Mouse (Mus musculus) retina, postnatal 7 days (tissue): ENCODE results near the gene Fggy.

Source experiments
- DNase-seq: peaks from one replicate; pipeline ENCODE4 v3.0.0-alpha.2; 2012; ENCODE audit warnings: low read depth, low spot score

Gene Fggy

GRCm38 (mm10) chr4:95900815-95901214 lies 343.5 kb downstream of the Fggy start:
- DNase-seq = no peak

GRCm38 (mm10) chr4:95906141-95906540 lies 348.8 kb downstream of the Fggy start:
- DNase-seq = no peak

- DNase-seq = no peak
These were observed 352.7 kb downstream of the Fggy start for GRCm38 (mm10) chr4:95909689-95910654.

GRCm38 (mm10) chr4:95913026-95913425 lies 355.7 kb downstream of the Fggy start:
- DNase-seq = no peak

GRCm38 (mm10) chr4:95915628-95916579 lies 358.6 kb downstream of the Fggy start:
- DNase-seq = no peak

- no peak for DNase-seq
These were observed 360.4 kb downstream of the Fggy start for GRCm38 (mm10) chr4:95917703-95918102.

GRCm38 (mm10) chr4:95920448-95920847 lies 363.1 kb downstream of the Fggy start:
- DNase-seq = no peak

- DNase-seq = peak; percentile 55
These were observed 367.2 kb downstream of the Fggy start for GRCm38 (mm10) chr4:95924210-95925184.

GRCm38 (mm10) chr4:95928846-95929245 lies 371.5 kb downstream of the Fggy start:
- DNase-seq = no peak

GRCm38 (mm10) chr4:95929936-95930335 lies 372.6 kb downstream of the Fggy start:
- DNase-seq = no peak

- DNase-seq = no peak
These were observed 374.0 kb downstream of the Fggy start for GRCm38 (mm10) chr4:95931331-95931730.

- no peak for DNase-seq
These were observed 376.6 kb downstream of the Fggy start for GRCm38 (mm10) chr4:95933801-95934356.

- no peak for DNase-seq
These were observed 377.2 kb downstream of the Fggy start for GRCm38 (mm10) chr4:95934384-95935035.

GRCm38 (mm10) chr4:95938701-95939100 lies 381.4 kb downstream of the Fggy start:
- DNase-seq = no peak

GRCm38 (mm10) chr4:95947896-95948295 lies 390.6 kb downstream of the Fggy start:
- no peak for DNase-seq

- DNase-seq = no peak
These were observed 396.0 kb downstream of the Fggy start for GRCm38 (mm10) chr4:95953328-95953727.

- DNase-seq = peak; percentile 97
These were observed 409.8 kb downstream of the Fggy start, which contains the start of gene Hook1 for GRCm38 (mm10) chr4:95966928-95967724. TSS of gene Hook1 (plus strand) at chr4:95967240.
